Mouse (Mus musculus): ENCODE data around the gene Pigc. TPM values are rescaled to one million over a fixed set of nuclear protein-coding genes. Genes with fewer than 3 reads are reported as not detected.

Pigc gene
- polyA plus RNA-seq, 1 experiment from 2014 or later, result 33.3 TPM

DNA sequence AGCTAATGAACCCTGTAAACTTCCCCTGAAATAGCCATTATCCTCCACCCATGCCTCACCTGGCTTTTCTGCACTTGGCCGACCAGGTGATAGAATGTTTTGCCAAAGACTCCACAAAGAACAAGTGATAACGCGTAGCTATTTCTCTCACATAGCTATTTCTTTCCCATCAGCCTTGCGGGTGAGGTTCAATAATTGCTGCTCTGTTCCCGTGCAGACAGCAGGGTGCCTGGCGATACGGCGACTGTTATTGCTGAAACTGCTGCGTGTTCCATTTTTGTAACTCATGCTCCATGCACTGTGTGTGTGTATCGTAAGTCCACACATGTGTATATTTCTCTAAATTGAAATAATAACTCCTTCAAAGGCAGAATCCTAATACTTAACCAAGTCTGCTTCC lies 37.2 kb upstream of the Pigc start:
- H3K36me3 ChIP-seq (ENCODE audit: control insufficient read depth, insufficient read depth, low read length), result no peaks in the 10 kb centered on the region
- ATAC-seq (ENCODE audit: low FRiP score) (no peak), DNase-seq (ENCODE audit: low spot score) (no peak)
- WGBS, result 90% methylated on average over 10 of the region's 10 CpGs
- H3K9me3 ChIP-seq (ENCODE audit: control insufficient read depth, low read length), result no peaks in the 10 kb centered on the region
- no peaks in the 10 kb centered on the region for H3K27me3 ChIP-seq (ENCODE audit: control insufficient read depth, insufficient read depth, low read length)
- no peak overlapping the region for H3K9ac ChIP-seq (ENCODE audit: low read depth, low read length)
- H3K4me1 ChIP-seq (replicated peaks; ENCODE audit: control insufficient read depth, insufficient read depth, low read length), result no peaks in the 10 kb centered on the region
- no peak overlapping the region for H3K4me2 ChIP-seq (replicated peaks; ENCODE audit: low read depth, low read length)
- no peak overlapping the region for H3K4me3 ChIP-seq (ENCODE audit: low read depth, low read length)
- H3K27ac ChIP-seq (ENCODE audit: low read depth, low read length), result no peak overlapping the region

DNA sequence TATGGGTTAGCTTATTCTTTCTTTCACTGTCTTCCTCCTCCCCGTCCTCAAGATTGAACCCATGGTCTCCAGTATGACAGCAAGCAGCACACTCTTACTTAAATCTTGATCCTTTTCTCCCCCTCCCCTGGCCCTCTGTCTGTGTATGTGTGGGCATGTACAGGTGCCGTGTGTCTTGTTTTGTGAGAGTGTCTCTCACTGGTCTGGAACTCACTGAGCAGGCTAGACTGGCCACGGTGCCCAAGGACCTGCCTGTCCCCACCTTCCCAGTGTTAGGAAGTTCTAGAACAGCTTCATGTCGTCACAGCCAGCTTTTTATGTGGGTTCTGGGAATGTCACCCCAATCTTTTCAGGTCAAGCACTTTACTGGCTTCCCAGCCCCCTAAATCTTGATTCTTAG lies 36.7 kb upstream of the Pigc start:
- Histone ChIP-seq H3K9ac (ENCODE audit: low read depth, low read length) (no peak overlapping the region), H3K27me3 (ENCODE audit: control insufficient read depth, insufficient read depth, low read length) (no peaks in the 10 kb centered on the region), H3K4me2 (replicated peaks; ENCODE audit: low read depth, low read length) (no peak overlapping the region), H3K4me1 (replicated peaks; ENCODE audit: control insufficient read depth, insufficient read depth, low read length) (no peaks in the 10 kb centered on the region), H3K36me3 (ENCODE audit: control insufficient read depth, insufficient read depth, low read length) (no peaks in the 10 kb centered on the region), H3K27ac (ENCODE audit: low read depth, low read length) (no peak overlapping the region), H3K4me3 (ENCODE audit: low read depth, low read length) (no peak overlapping the region), H3K9me3 (ENCODE audit: control insufficient read depth, low read length) (no peaks in the 10 kb centered on the region)
- ATAC-seq (ENCODE audit: low FRiP score) (no peak), DNase-seq (ENCODE audit: low spot score) (no peak)
- WGBS, result 90% methylated on average over 4 of the region's 4 CpGs

DNA sequence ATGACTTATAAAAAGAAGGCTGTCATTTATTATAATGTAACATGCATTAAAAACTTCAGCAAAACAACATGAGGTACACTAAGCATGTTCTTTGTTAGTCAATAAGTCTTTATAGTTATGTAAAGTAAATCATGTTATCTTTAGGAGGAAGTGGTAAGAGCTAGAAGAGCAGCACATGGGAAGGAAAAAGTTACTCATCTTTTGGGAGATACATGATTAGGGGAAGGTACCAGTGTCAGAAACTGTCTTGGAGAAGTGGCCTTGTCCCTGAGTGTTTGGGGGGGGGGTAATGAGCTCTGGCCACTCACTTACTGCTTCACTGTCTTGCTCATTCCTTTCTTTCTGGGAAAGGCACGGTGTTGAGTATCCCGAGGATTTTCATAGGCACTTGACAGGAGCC lies 26.9 kb upstream of the Pigc start:
- Histone ChIP-seq H3K4me1 (replicated peaks; ENCODE audit: control insufficient read depth, insufficient read depth, low read length) (no peaks in the 10 kb centered on the region), H3K4me2 (replicated peaks; ENCODE audit: low read depth, low read length) (no peak overlapping the region), H3K9ac (ENCODE audit: low read depth, low read length) (no peak overlapping the region), H3K27ac (ENCODE audit: low read depth, low read length) (no peak overlapping the region), H3K9me3 (ENCODE audit: control insufficient read depth, low read length) (no peaks in the 10 kb centered on the region), H3K36me3 (ENCODE audit: control insufficient read depth, insufficient read depth, low read length) (no peaks in the 10 kb centered on the region), H3K4me3 (ENCODE audit: low read depth, low read length) (no peak overlapping the region), H3K27me3 (ENCODE audit: control insufficient read depth, insufficient read depth, low read length) (no peaks in the 10 kb centered on the region)
- DNase-seq (ENCODE audit: low spot score) (no peak), ATAC-seq (ENCODE audit: low FRiP score) (no peak)
- 94% methylated on average over 2 of the region's 2 CpGs for WGBS

DNA sequence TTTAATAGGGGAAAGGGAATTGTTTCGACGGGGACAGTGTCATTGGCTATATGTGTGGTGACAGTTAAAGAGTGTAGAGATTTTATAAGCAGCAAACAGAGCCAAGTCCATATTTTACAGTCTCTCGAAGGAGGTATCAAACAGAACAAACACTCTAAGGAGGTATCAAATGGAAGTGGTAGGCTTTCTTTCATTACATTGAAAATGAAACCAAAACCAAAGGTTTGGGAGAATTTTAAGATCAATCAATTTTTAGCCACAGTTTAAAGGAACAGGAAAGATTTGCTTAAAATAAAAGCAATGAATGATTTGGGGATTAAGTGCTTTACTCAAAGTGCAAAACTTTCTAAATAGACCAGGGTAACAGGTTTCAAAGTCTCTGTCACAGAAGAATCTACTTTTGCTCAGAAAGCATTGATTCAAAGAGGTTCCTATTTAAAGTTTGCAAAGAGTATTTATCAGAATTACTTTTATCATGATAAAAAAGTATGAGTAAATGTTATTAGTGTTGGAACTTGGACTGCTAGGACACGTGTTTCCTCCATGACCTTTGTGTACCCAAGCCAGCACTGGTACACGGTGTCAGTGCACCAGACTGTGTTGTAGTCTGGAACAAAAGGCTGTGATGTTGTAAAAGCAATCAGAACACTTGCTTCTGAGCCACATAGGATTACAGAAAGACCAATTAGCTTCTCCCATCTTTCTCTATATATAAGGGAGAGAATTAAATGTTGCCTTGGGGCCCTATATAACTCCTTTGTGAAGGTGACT lies 17.8 kb upstream of the Pigc start:
- no peaks in the 10 kb centered on the region for H3K9me3 ChIP-seq (ENCODE audit: control insufficient read depth, low read length)

DNA sequence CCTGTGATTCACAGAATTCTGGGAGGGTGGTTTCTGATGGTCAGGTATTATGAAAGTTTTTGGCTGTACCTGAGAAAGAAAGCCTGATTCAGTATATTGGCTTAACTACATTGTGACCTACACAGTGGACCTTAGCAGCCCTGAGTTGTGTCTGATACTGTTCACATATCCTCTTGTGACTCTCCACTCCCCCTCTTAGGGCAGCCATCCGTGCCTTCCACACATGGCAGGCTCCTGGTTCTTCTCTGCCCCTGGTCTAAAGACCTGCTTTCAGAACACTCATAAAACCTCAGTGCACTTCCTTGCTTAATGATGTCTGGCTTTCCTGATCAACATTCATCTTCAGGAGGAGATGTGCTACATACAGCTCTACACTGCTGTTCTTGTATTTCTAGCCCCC lies 16.4 kb upstream of the Pigc start:
- Histone ChIP-seq H3K4me2 (replicated peaks; ENCODE audit: low read depth, low read length) (no peak overlapping the region), H3K9me3 (ENCODE audit: control insufficient read depth, low read length) (no peaks in the 10 kb centered on the region), H3K9ac (ENCODE audit: low read depth, low read length) (no peak overlapping the region), H3K4me1 (replicated peaks; ENCODE audit: control insufficient read depth, insufficient read depth, low read length) (no peaks in the 10 kb centered on the region), H3K27ac (ENCODE audit: low read depth, low read length) (no peak overlapping the region), H3K27me3 (ENCODE audit: control insufficient read depth, insufficient read depth, low read length) (no peaks in the 10 kb centered on the region), H3K36me3 (ENCODE audit: control insufficient read depth, insufficient read depth, low read length) (no peaks in the 10 kb centered on the region), H3K4me3 (ENCODE audit: low read depth, low read length) (no peak overlapping the region)
- 55% methylated on average over 1 of the region's 1 CpGs for WGBS
- DNase-seq (ENCODE audit: low spot score) (no peak), ATAC-seq (ENCODE audit: low FRiP score) (no peak)

More for the DNA sequence above, 17.8 kb upstream of the Pigc start:
- Histone ChIP-seq H3K4me1 (replicated peaks; ENCODE audit: control insufficient read depth, insufficient read depth, low read length) (no peaks in the 10 kb centered on the region), H3K4me3 (ENCODE audit: low read depth, low read length) (no peak overlapping the region), H3K27me3 (ENCODE audit: control insufficient read depth, insufficient read depth, low read length) (no peaks in the 10 kb centered on the region), H3K4me2 (replicated peaks; ENCODE audit: low read depth, low read length) (no peak overlapping the region), H3K27ac (ENCODE audit: low read depth, low read length) (no peak overlapping the region), H3K36me3 (ENCODE audit: control insufficient read depth, insufficient read depth, low read length) (no peaks in the 10 kb centered on the region), H3K9ac (ENCODE audit: low read depth, low read length) (no peak overlapping the region)
- WGBS, result 88% methylated on average over 5 of the region's 5 CpGs
- DNase-seq (ENCODE audit: low spot score), result no peak
- no peak for ATAC-seq (ENCODE audit: low FRiP score)

DNA sequence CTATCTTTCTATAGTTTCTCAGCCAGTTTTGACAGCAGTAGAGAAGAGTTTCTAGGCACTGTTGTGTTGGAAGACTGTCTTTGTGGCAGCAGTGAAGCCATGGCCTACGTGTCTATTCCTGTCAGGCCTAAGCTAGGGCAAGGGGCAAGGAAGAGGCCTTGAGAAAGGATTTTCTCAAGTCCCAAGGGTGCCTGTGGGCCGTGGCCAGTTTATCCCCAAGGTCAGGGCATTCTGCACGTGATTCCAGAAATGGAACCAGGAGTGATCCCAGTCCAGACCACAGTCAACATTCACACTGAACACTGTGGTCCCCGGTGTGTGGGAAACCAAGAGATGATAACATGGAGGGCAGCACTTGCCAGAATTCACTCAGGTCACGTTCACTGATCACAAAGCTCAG lies 13.1 kb upstream of the Pigc start:
- Histone ChIP-seq H3K9ac (ENCODE audit: low read depth, low read length) (no peak overlapping the region), H3K27me3 (ENCODE audit: control insufficient read depth, insufficient read depth, low read length) (no peaks in the 10 kb centered on the region), H3K9me3 (ENCODE audit: control insufficient read depth, low read length) (no peaks in the 10 kb centered on the region), H3K4me1 (replicated peaks; ENCODE audit: control insufficient read depth, insufficient read depth, low read length) (no peaks in the 10 kb centered on the region), H3K36me3 (ENCODE audit: control insufficient read depth, insufficient read depth, low read length) (no peaks in the 10 kb centered on the region), H3K27ac (ENCODE audit: low read depth, low read length) (no peak overlapping the region), H3K4me2 (replicated peaks; ENCODE audit: low read depth, low read length) (no peak overlapping the region), H3K4me3 (ENCODE audit: low read depth, low read length) (no peak overlapping the region)
- WGBS, result 74% methylated on average over 5 of the region's 5 CpGs
- ATAC-seq (ENCODE audit: low FRiP score) (no peak), DNase-seq (ENCODE audit: low spot score) (no peak)

DNA sequence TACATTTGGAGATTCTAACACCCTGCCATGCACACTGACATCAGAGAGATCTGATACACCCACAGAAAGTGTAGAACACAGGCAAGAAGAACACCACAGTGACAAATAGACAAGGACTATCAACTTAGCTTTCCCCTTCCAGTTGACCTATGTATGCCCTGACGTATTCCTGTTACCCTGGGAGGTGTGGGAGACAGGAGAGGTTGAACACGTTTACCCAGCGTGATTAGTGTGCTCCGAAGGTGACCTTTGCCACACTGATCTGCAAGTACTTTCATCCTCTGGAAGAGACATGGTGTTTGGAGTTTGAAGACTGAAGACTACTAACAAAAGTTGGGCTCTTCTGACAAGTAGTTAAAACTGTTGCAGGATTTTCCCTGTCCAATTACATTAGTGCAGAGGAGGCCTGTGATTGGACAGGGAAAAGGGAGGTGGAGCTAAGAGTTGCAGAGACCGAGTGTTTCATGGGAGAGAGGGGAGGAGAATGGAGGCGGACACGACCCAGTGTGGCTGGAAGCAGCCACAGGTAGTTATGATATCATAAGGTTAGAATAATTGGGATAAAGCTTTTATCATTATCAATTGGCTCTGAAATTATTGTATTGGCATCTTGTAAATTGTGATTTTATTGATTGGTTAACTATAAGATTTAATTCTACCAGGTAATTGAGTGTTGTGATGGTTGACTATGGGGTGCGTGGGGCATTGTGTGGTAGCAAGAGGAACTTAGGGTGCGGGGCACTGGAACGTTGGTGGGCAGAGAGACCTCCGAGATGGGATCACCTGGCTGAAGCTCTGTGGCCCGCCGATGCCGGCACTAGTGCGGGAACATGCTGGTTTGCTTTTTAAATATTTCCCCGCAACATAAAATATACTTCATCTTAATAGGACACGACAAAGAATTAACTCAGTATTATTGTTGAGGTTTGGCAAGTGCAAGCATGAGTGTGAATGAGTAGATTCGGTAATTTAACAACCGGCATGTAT lies 10.7 kb upstream of the Pigc start:
- Histone ChIP-seq H3K4me3 (ENCODE audit: low read depth, low read length) (no peak overlapping the region), H3K4me1 (replicated peaks; ENCODE audit: control insufficient read depth, insufficient read depth, low read length) (no peaks in the 10 kb centered on the region), H3K9ac (ENCODE audit: low read depth, low read length) (no peak overlapping the region), H3K27ac (ENCODE audit: low read depth, low read length) (no peak overlapping the region), H3K27me3 (ENCODE audit: control insufficient read depth, insufficient read depth, low read length) (no peaks in the 10 kb centered on the region), H3K9me3 (ENCODE audit: control insufficient read depth, low read length) (no peaks in the 10 kb centered on the region), H3K36me3 (ENCODE audit: control insufficient read depth, insufficient read depth, low read length) (no peaks in the 10 kb centered on the region), H3K4me2 (replicated peaks; ENCODE audit: low read depth, low read length) (no peak overlapping the region)
- WGBS, result 83% methylated on average over 19 of the region's 19 CpGs
- DNase-seq (ENCODE audit: low spot score) (no peak), ATAC-seq (ENCODE audit: low FRiP score) (no peak)

DNA sequence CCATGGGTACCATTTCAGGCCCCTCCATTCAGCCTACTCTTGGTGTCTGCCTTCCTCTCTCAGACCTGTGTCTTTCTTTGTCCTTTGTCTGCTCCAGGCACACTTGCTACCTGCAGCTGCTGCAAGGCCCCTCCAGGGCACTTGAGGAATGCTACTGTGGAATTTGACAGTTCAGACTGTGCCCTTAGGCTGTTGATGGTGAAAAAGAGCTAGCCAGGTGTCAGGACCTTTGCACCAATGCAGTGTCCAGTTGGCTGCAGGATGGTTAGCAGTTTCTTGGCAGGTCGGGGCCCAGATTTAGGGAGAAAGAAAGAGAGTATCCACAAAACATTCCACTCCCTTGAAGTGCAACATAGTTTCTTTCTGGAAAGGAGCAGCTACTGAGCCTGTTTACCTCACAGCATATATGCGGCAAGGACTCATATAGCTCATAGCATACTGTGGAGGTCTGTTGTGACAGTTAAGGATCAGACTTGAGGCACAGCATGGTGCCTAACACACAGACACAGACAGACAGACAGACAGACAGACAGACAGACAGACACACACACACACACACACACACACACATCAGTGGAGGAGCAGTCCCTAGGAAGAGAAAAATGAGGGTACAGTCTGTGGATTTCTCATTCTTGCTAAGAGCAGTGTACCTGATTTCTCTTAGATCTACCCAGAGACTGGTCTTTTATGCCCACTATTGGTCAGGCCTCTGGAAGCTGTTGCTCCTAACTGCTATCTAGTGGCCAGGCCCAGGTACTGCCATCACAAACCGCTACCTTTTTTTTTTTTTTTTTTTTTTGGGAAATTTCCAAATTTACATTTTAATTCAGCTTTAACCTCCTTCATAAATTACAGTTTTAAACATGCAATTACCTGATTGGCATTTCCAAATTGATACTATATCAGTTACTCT lies 6.3 kb upstream of the Pigc start:
- Histone ChIP-seq H3K27me3 (ENCODE audit: control insufficient read depth, insufficient read depth, low read length) (no peaks in the 10 kb centered on the region), H3K4me2 (replicated peaks; ENCODE audit: low read depth, low read length) (no peak overlapping the region), H3K9ac (ENCODE audit: low read depth, low read length) (no peak overlapping the region), H3K9me3 (ENCODE audit: control insufficient read depth, low read length) (no peaks in the 10 kb centered on the region), H3K4me3 (ENCODE audit: low read depth, low read length) (no peak overlapping the region), H3K27ac (ENCODE audit: low read depth, low read length) (no peak overlapping the region), H3K36me3 (ENCODE audit: control insufficient read depth, insufficient read depth, low read length) (no peaks in the 10 kb centered on the region), H3K4me1 (replicated peaks; ENCODE audit: control insufficient read depth, insufficient read depth, low read length) (no peaks in the 10 kb centered on the region)
- DNase-seq (ENCODE audit: low spot score) (peak; percentile 41), ATAC-seq (ENCODE audit: low FRiP score) (peak; percentile 60)
- 47% methylated on average over 3 of the region's 3 CpGs for WGBS

Measured in hindbrain, embryonic 11.5 days (tissue).